Mouse (Mus musculus) forebrain, embryonic 15.5 days (tissue): Measurements from ENCODE around the gene C1qtnf5. TPM values are rescaled to one million over a fixed set of nuclear protein-coding genes. Genes with fewer than 3 reads are reported as not detected.
A peak's percentile ranks its signal among the peaks of the same experiment; 100 is the strongest.

Experiments used
- ATAC-seq: fragments of 200-750 bp; cut with Nextera tagmentation; replicated peaks from 2 replicates; pipeline ENCODE4 v1.8.0; 2017; ENCODE audit warnings: mild to moderate bottlenecking, moderate TSS enrichment, moderate library complexity
- H3K27ac ChIP-seq: fragments of 300-500 bp; sonication (generic); replicated peaks from 2 replicates; pipeline ENCODE4 v1.5.1; 2015; ENCODE audit warnings: mild to moderate bottlenecking, inconsistent platforms
- H3K27me3 ChIP-seq: fragments of 300-500 bp; sonication (generic); 2 replicates; pipeline ENCODE4 v1.6.1; 2015; ENCODE audit warnings: inconsistent platforms
- H3K36me3 ChIP-seq: fragments of 300-500 bp; sonication (generic); 2 replicates; pipeline ENCODE4 v1.6.1; 2015; ENCODE audit warnings: mild to moderate bottlenecking, inconsistent platforms
- H3K4me1 ChIP-seq: fragments of 300-500 bp; sonication (generic); 2 replicates; pipeline ENCODE4 v1.6.1; 2015; ENCODE audit warnings: inconsistent platforms
- H3K4me2 ChIP-seq: fragments of 300-500 bp; sonication (generic); replicated peaks from 2 replicates; pipeline ENCODE4 v1.6.1; 2015; ENCODE audit warnings: mild to moderate bottlenecking, inconsistent platforms
- H3K4me3 ChIP-seq: fragments of 300-500 bp; sonication (generic); 2 replicates; pipeline ENCODE4 v1.5.1; 2015; ENCODE audit warnings: mild to moderate bottlenecking, inconsistent platforms
- H3K9ac ChIP-seq: fragments of 300-500 bp; sonication (generic); replicated peaks from 2 replicates; pipeline ENCODE4 v1.6.1; 2015; ENCODE audit warnings: mild to moderate bottlenecking, inconsistent platforms
- H3K9me3 ChIP-seq: fragments of 300-500 bp; sonication (generic); 2 replicates; pipeline ENCODE4 v1.6.1; 2016; ENCODE audit warnings: inconsistent platforms
- WGBS: fragments of 180-500 bp; shearing (Covaris S2); methylation state at CpG from one replicate; pipeline ENCODE4 v1.1.7; 2015; ENCODE audit warnings: mixed read lengths; 5-methylcytosine and 5-hydroxymethylcytosine counted together
- polyA plus RNA-seq: library from polyadenylated mRNA; unstranded; fragments of >200 nt; fragmentation: Nextera tagmentation; extraction: Ambion mirVana; gene quantifications from 2 replicates; pipeline ENCODE4 v1.2.1, GENCODE M21; 2015

The C1qtnf5 gene
- polyA plus RNA-seq, 1 experiment from 2014 or later, result 3.6 TPM

GRCm38 (mm10) chr9:44094737-44095136 is 12.3 kb upstream of the C1qtnf5 start:
- no peak overlapping the region for H3K9ac ChIP-seq

GRCm38 (mm10) chr9:44095781-44096180 is 11.3 kb upstream of the C1qtnf5 start:
- Histone ChIP-seq H3K4me3 (no peak overlapping the region), H3K4me2 (no peak overlapping the region), H3K9ac (no peak overlapping the region), H3K27me3 (no peaks in the 10 kb centered on the region), H3K4me1 (peaks cover 17% of the 10 kb centered on the region), H3K27ac (no peak overlapping the region), H3K9me3 (no peaks in the 10 kb centered on the region), H3K36me3 (no peaks in the 10 kb centered on the region)
- ATAC-seq, result no peak
- 91% methylated on average over 9 of the region's 9 CpGs for WGBS

More at GRCm38 (mm10) chr9:44094737-44095136, 12.3 kb upstream of the C1qtnf5 start:
- no peak overlapping the region for H3K27ac ChIP-seq
- H3K4me1 ChIP-seq, result peaks cover 17% of the 10 kb centered on the region
- no peaks in the 10 kb centered on the region for H3K27me3 ChIP-seq
- no peak overlapping the region for H3K4me2 ChIP-seq
- no peak for ATAC-seq
- no peak overlapping the region for H3K4me3 ChIP-seq
- 86% methylated on average over 3 of the region's 3 CpGs for WGBS
- H3K36me3 ChIP-seq, result no peaks in the 10 kb centered on the region
- H3K9me3 ChIP-seq, result no peaks in the 10 kb centered on the region

- ATAC-seq, result peak; percentile 69; the same call in 1 of the 2 replicates
- peaks cover 17% of the 10 kb centered on the region for H3K4me1 ChIP-seq
- no peak overlapping the region for H3K4me2 ChIP-seq
- H3K27ac ChIP-seq, result peak overlapping the region; percentile 53
- H3K4me3 ChIP-seq, result no peak overlapping the region
- H3K36me3 ChIP-seq, result no peaks in the 10 kb centered on the region
- no peaks in the 10 kb centered on the region for H3K9me3 ChIP-seq
- 12% methylated on average over 9 of the region's 9 CpGs for WGBS
- H3K9ac ChIP-seq, result no peak overlapping the region
- no peaks in the 10 kb centered on the region for H3K27me3 ChIP-seq
Measured at GRCm38 (mm10) chr9:44096536-44096935, 10.5 kb upstream of the C1qtnf5 start.

GRCm38 (mm10) chr9:44101490-44101889 is 5.6 kb upstream of the C1qtnf5 start, which contains the start of gene Mfrp:
TSS of gene Mfrp (plus strand) at chr9:44101729.
- Histone ChIP-seq H3K9me3 (no peaks in the 10 kb centered on the region), H3K4me3 (no peak within 1 kb of the TSS), H3K27me3 (no peaks in the 10 kb centered on the region), H3K4me2 (no peak within 1 kb of the TSS), H3K36me3 (no peaks in the 10 kb centered on the region), H3K27ac (no peak within 1 kb of the TSS), H3K4me1 (peaks cover 6% of the 10 kb centered on the region), H3K9ac (no peak within 1 kb of the TSS)
- 61% methylated on average over 9 of the region's 9 CpGs for WGBS
- no peak for ATAC-seq

- H3K27me3 ChIP-seq, result no peaks in the 10 kb centered on the region
- H3K4me2 ChIP-seq, result no peak overlapping the region
- WGBS, result 92% methylated on average over 7 of the region's 7 CpGs
Measured at GRCm38 (mm10) chr9:44104881-44105280, 2.2 kb upstream of the C1qtnf5 start.

GRCm38 (mm10) chr9:44105781-44106180 is 1.3 kb upstream of the C1qtnf5 start:
- Histone ChIP-seq H3K4me2 (no peak overlapping the region), H3K27ac (no peak overlapping the region), H3K4me3 (no peak overlapping the region), H3K9ac (no peak overlapping the region), H3K9me3 (no peaks in the 10 kb centered on the region), H3K4me1 (peaks cover 44% of the 10 kb centered on the region), H3K27me3 (no peaks in the 10 kb centered on the region), H3K36me3 (no peaks in the 10 kb centered on the region)
- no peak for ATAC-seq
- WGBS, result 90% methylated on average over 10 of the region's 10 CpGs

More at GRCm38 (mm10) chr9:44104881-44105280, 2.2 kb upstream of the C1qtnf5 start:
- H3K9me3 ChIP-seq, result no peaks in the 10 kb centered on the region
- no peak overlapping the region for H3K4me3 ChIP-seq
- H3K27ac ChIP-seq, result no peak overlapping the region
- H3K9ac ChIP-seq, result no peak overlapping the region
- H3K36me3 ChIP-seq, result no peaks in the 10 kb centered on the region
- H3K4me1 ChIP-seq, result peaks cover 35% of the 10 kb centered on the region
- ATAC-seq, result no peak

- H3K9ac ChIP-seq, result no peak overlapping the region
- H3K4me2 ChIP-seq, result no peak overlapping the region
- no peaks in the 10 kb centered on the region for H3K36me3 ChIP-seq
- peaks cover 45% of the 10 kb centered on the region for H3K4me1 ChIP-seq
- no peaks in the 10 kb centered on the region for H3K9me3 ChIP-seq
- ATAC-seq, result no peak
- H3K4me3 ChIP-seq, result no peak overlapping the region
- no peak overlapping the region for H3K27ac ChIP-seq
- H3K27me3 ChIP-seq, result no peaks in the 10 kb centered on the region
- 87% methylated on average over 7 of the region's 7 CpGs for WGBS
Measured at GRCm38 (mm10) chr9:44106182-44106581, 863 bp upstream of the C1qtnf5 start.

GRCm38 (mm10) chr9:44106596-44106995 is 449 bp upstream of the C1qtnf5 start:
- WGBS, result 70% methylated on average over 4 of the region's 4 CpGs
- Histone ChIP-seq H3K27ac (peak overlapping the region; percentile 51), H3K4me3 (no peak overlapping the region), H3K4me1 (peaks cover 47% of the 10 kb centered on the region), H3K9ac (no peak overlapping the region), H3K36me3 (no peaks in the 10 kb centered on the region), H3K4me2 (peak overlapping the region; percentile 28; the same call in 1 of the 2 replicates), H3K9me3 (no peaks in the 10 kb centered on the region), H3K27me3 (no peaks in the 10 kb centered on the region)
- ATAC-seq, result no peak

- H3K4me3 ChIP-seq, result no peak overlapping the region
- H3K4me1 ChIP-seq, result peaks cover 57% of the 10 kb centered on the region
- peak overlapping the region; percentile 28 for H3K4me2 ChIP-seq
- H3K9me3 ChIP-seq, result no peaks in the 10 kb centered on the region
- 0 out of 2 replicates have a peak overlapping the region, but pooled peaks have one; percentile 10 for H3K9ac ChIP-seq
- WGBS, result 26% methylated on average over 25 of the region's 25 CpGs
- H3K27ac ChIP-seq, result peak overlapping the region; percentile 51
- no peaks in the 10 kb centered on the region for H3K36me3 ChIP-seq
- peak; percentile 10; the same call in 1 of the 2 replicates for ATAC-seq
- H3K27me3 ChIP-seq, result no peaks in the 10 kb centered on the region
Measured at GRCm38 (mm10) chr9:44107557-44108179, 623 bp downstream of the C1qtnf5 start.

GRCm38 (mm10) chr9:44108269-44109055 is 1.4 kb downstream of the C1qtnf5 start:
- no peak overlapping the region for H3K4me3 ChIP-seq
- H3K9me3 ChIP-seq, result no peaks in the 10 kb centered on the region
- peaks cover 57% of the 10 kb centered on the region for H3K4me1 ChIP-seq
- ATAC-seq, result no peak
- H3K9ac ChIP-seq, result peak overlapping the region; percentile 33; the same call in 1 of the 2 replicates
- peak overlapping the region; percentile 28; the same call in 1 of the 2 replicates for H3K4me2 ChIP-seq
- no peaks in the 10 kb centered on the region for H3K36me3 ChIP-seq
- 76% methylated on average over 31 of the region's 31 CpGs for WGBS
- H3K27ac ChIP-seq, result 0 out of 2 replicates have a peak overlapping the region, but pooled peaks have one; percentile 51
- no peaks in the 10 kb centered on the region for H3K27me3 ChIP-seq

GRCm38 (mm10) chr9:44109360-44110095 is 2.5 kb downstream of the C1qtnf5 start:
- Histone ChIP-seq H3K4me3 (0 out of 2 replicates have a peak overlapping the region, but pooled peaks have one; percentile 7), H3K36me3 (no peaks in the 10 kb centered on the region), H3K9me3 (no peaks in the 10 kb centered on the region), H3K4me2 (peak overlapping the region; percentile 23), H3K27ac (0 out of 2 replicates have a peak overlapping the region, but pooled peaks have one; percentile 3), H3K27me3 (no peaks in the 10 kb centered on the region), H3K4me1 (peaks cover 57% of the 10 kb centered on the region), H3K9ac (no peak overlapping the region; the same call in 1 of the 2 replicates)
- 35% methylated on average over 9 of the region's 9 CpGs for WGBS
- no peak for ATAC-seq
